Mouse (Mus musculus) splenic B cell, adult 2 months (primary cell): ENCODE results near the gene Ptchd3.
A peak's percentile ranks its signal among the peaks of the same experiment; 100 is the strongest.

ENCODE experiments used
- DNase-seq: peaks from one replicate; pipeline ENCODE4 v3.0.0-alpha.2; 2011; ENCODE audit warnings: low read depth, low spot score
- H3K27me3 ChIP-seq: 2 replicates; pipeline ENCODE4 v1.6.1; 2012; ENCODE audit warnings: mild to moderate bottlenecking, low read length, moderate library complexity, mixed read lengths; ENCODE audit not compliant: control insufficient read depth, poor library complexity, insufficient read depth, severe bottlenecking
- H3K36me3 ChIP-seq: 2 replicates; pipeline ENCODE4 v1.6.1; 2012; ENCODE audit warnings: mild to moderate bottlenecking, low read length, moderate library complexity, mixed read lengths; ENCODE audit not compliant: control insufficient read depth, poor library complexity, insufficient read depth, severe bottlenecking

The Ptchd3 gene

GRCm38 (mm10) chr11:121829947-121830346, at the start of gene Ptchd3:
Gene Ptchd3 (plus strand): TSS chr11:121830247.
- H3K36me3 ChIP-seq, result no peaks in the 10 kb centered on the region
- no peaks in the 10 kb centered on the region for H3K27me3 ChIP-seq
- DNase-seq, result no peak

- Histone ChIP-seq H3K36me3 (no peaks in the 10 kb centered on the region), H3K27me3 (no peaks in the 10 kb centered on the region)
- DNase-seq, result no peak
Observed at GRCm38 (mm10) chr11:121781831-121782230, 48.2 kb upstream of the Ptchd3 start.

DNA sequence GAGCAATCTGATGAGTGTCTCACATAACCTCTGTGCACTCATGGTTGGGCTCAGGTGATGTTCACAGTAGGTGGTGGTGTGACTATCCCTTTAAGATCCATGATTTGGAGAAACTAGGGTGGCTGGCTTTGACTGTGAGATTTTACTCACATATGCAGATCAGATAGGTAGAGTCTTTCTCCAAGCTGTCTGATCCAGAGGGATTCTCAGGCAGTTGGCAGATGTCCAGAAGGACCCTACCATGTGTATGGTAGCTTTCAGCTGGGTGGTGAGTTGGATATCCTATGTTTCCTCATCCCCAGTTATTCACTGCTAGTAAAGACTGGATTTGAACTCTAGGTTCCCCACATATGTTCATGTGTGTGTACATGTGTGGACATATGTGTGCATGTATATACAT, 42.6 kb upstream of the Ptchd3 start:
- no peaks in the 10 kb centered on the region for H3K36me3 ChIP-seq
- no peak for DNase-seq
- H3K27me3 ChIP-seq, result no peaks in the 10 kb centered on the region

DNA sequence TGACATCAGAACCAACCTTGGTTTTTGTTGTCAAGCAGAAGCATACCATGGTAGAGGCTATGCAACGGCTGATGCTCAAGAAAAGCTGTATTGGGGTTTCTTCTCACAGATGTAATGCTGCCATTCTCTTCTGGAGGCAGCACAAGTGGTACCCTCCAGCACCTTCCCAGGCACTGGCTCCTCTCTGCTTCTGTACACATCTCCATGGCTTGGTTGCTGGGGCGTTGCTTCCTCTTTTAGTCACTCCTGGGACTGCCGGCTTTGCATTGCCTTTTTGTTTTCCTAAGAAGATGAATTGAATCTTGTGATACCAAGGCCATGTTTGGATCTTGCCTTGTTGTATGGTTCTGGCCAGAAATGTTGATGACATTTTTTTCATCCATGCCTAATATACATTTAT, 40.5 kb upstream of the Ptchd3 start:
- Histone ChIP-seq H3K36me3 (no peaks in the 10 kb centered on the region), H3K27me3 (no peaks in the 10 kb centered on the region)
- DNase-seq, result no peak

DNA sequence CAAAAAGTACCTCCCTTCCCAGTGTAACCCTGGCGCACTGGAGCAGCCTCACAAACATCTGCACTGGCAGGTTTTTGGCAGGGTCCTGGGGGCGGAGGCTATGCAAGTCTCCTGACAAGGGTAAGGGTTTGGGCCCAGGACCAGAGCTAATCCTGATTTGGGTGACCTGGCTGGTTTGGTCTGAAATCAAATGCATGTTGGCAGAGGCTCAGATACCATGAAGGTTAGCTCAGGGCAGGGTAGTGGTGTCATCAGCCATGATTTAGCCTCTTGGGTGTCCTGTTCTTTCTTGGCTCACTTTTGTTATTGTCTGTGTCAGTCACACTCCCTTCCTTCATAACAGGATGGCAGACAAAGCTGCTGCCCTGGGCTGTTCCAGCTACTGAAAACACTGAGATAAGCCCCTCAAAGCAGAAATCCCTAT, 39.4 kb upstream of the Ptchd3 start:
- Histone ChIP-seq H3K27me3 (no peaks in the 10 kb centered on the region), H3K36me3 (no peaks in the 10 kb centered on the region)
- DNase-seq, result no peak

DNA sequence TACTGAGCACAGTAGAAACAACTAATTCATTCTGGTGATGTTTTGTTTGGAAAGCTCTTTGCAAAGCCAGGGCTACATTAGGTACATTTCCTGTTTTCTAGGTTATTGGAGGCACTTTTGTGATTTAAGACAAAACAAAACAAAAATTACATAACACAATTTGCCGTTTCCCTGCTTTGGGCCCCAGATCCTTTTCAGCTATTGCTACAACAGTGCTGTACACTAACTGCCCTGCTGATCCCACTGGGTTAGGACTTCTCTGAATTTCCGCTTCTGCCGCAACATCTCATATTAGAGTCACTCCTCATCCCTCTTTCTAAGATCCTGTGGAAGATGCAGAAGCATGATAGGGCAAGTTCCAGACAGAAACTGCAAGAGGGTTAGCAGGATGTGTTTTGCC, 38.6 kb upstream of the Ptchd3 start:
- Histone ChIP-seq H3K27me3 (no peaks in the 10 kb centered on the region), H3K36me3 (no peaks in the 10 kb centered on the region)
- DNase-seq, result no peak

GRCm38 (mm10) chr11:121791991-121792390, 38.1 kb upstream of the Ptchd3 start:
- no peak for DNase-seq
- no peaks in the 10 kb centered on the region for H3K27me3 ChIP-seq
- no peaks in the 10 kb centered on the region for H3K36me3 ChIP-seq

DNA sequence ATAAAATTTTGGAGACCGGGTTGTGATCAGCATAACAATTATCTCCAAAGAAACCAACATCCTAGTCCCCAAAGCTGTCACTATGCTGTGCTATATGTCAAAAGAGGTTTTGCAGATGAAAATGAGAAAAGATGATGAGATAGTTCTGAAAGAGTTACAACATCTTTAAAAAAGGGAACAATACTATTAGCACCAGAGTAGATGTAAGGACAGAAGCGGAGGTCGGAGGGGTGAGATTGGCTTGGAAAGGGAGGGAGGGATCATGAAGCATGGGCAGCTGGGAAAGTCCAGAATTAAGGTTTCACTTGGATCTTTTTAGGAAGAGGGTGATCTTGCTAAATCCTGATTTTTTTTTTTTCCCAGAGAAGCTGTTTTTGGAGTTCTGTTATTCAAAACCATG, 36.5 kb upstream of the Ptchd3 start:
- Histone ChIP-seq H3K36me3 (no peaks in the 10 kb centered on the region), H3K27me3 (no peaks in the 10 kb centered on the region)
- DNase-seq, result no peak

DNA sequence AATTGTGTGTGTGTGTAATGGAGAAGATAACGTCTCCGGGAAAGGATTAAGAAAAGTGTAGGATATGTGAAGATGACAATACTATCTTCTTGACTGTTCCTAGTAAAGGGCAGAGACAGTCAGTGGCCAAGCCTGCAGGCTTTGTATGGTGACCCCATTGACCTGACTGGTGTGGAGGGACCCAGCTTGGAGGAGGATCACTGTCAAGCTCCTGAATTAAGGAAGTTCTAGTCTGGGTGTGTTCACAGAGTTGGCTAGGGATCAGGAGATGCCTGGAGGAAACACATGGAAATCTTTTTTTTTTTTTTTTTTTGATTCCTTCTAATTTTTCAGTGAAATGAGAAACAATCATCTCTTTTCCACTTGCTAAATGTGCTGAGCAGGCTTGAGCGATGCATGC, 35.9 kb upstream of the Ptchd3 start:
- H3K36me3 ChIP-seq, result no peaks in the 10 kb centered on the region
- H3K27me3 ChIP-seq, result no peaks in the 10 kb centered on the region
- no peak for DNase-seq

DNA sequence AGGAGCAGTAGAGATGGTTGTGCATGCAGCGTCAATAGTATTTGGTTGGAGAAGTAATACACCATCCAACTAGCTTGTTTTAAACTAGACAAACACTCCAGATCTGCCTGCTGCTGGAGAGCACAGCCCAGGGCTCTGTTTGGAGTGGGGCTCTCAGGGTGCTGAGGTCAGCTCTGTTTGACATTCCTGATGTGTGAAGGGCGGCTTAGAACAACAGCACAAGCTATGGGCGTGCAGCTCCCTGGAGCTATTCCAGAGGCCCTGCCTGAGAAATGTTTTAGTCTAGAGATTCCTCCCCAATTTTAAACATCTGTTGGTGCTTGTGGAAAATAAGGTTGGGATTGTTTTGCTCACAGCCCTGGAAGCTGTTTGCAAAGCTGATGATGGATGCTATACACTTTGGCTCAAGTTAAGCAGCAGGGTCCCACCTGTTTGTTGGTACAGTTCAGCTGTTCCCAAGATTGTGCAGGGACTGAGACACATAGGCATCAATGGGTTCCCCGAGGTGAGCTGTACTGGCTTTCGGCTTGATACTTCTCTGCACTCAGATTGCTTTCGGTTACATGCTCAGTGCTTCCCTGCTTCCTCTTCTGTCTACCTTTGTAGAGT, 35.4 kb upstream of the Ptchd3 start:
- no peaks in the 10 kb centered on the region for H3K27me3 ChIP-seq
- H3K36me3 ChIP-seq, result no peaks in the 10 kb centered on the region
- no peak for DNase-seq

DNA sequence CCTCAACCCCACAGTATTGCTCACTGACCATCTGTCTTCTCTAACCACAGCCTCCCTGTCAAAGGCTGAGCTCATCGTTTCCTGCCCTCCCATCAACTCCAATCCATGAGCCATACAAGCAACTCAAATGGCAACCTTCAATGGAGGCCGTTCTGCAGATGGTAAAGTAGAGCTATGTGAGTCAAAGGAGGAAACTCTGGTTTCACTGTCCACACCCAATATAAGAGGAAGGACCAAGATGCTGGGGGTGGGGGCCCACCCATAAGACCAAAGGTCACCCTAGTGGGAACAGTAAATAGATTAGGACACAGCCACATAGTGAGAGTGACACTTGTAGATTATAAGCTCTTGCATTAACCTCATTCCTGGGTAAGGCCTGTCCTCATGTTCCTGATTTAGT, 34.1 kb upstream of the Ptchd3 start:
- no peak for DNase-seq
- no peaks in the 10 kb centered on the region for H3K27me3 ChIP-seq
- no peaks in the 10 kb centered on the region for H3K36me3 ChIP-seq

DNA sequence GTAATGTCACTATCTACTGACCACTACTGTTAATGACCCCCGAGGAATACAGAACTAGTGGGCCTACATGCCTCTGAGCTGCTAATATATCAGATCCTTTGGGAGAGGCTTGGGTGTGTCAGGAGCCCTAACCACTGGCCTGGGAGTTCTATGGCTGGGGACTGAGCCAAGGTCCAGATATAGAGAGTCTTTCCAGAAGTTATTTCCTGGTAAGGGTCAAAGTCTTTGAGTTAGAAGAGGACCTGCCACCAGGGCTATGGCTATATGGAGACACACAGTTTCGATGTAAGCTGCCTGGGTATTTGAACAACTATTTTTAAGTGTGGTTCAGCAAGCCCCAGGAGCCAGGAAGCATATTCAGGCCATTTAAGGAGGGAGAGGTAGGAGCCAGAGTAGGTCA, 31.5 kb upstream of the Ptchd3 start:
- no peak for DNase-seq
- Histone ChIP-seq H3K27me3 (no peaks in the 10 kb centered on the region), H3K36me3 (no peaks in the 10 kb centered on the region)

DNA sequence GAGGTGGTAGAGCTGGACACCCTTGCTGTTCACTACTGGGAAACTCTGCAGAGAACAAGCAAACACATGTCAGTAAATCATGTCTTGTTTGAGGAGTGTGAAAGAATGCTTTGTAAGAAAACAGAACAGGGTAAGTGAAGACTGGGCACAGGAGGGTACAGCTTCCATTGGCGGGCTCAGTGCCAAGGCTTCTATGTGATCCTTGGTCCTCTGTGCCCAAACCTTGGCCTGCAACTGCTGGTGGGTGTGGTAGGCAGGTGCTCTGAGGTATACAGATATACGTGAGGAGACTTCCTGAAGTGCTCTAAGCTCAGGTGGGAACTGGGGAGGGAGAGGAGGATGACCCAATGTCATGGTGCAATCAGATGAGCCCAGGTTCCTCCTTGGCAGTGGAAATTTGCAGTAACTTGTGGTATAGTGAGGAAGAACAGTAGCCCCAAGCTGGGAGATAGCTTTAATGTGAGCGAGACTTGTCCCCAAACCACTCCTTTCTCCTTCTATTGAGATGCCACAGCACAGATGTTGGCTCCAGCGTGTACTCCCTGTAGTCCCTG, 30.2 kb upstream of the Ptchd3 start:
- Histone ChIP-seq H3K36me3 (no peaks in the 10 kb centered on the region), H3K27me3 (no peaks in the 10 kb centered on the region)
- no peak for DNase-seq

DNA sequence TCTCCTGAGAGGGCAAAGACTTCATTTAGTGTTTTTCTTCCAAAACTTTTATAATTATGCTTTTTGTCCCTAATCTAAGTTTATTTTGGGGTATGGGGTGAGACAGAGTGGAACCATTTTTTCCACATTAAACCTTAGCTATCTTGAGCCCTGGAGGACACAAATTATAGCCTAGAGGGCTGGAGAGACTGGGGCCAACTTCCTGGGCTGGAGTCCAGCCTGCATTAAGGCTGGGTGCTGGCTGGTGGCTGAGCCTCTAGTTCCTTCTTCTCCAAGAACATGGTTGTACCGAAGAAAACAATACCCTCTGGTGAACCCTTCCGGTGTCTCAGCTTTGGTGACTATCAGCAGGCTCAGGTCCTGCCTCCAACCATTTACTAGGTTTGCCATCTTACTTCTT, 27.3 kb upstream of the Ptchd3 start:
- H3K27me3 ChIP-seq, result no peaks in the 10 kb centered on the region
- H3K36me3 ChIP-seq, result no peaks in the 10 kb centered on the region
- DNase-seq, result no peak

DNA sequence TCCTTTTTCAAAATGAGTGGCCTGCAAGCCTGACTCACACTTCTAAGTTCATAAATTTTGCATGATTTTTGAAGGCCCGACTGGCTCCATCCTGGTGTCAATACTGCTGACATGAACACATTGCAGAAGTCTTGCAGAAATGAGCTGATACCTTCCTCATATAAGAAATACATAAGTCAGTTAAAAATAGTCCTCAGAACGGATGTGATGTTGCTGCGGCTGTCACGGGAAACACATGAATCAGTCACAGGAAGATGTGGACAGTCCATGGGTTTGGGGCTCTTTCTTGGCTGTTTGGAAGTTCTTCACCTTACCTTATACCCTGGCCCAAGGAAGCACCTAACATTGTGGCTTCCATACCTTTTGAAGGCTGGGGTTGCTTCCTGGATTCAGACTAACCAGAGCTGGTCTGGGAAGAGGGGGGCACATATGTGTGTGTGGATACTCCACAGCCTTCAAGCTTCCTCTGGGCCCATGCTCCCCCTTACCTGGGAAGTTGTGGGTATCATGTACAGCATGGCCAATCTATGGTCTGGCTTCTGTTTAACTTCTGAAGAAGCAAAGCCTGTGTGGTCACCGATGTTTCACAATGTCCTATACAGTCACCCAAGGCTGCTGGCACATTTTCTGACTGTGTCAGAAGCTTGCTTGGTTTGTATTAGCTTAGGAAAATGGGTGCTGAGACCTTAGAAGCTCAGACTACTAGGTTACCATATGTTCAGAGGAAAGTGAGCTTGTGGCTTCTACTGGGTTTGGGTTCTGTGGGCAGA, 25.6 kb upstream of the Ptchd3 start:
- no peaks in the 10 kb centered on the region for H3K36me3 ChIP-seq
- peak; percentile 13 for DNase-seq
- no peaks in the 10 kb centered on the region for H3K27me3 ChIP-seq
